Mouse (Mus musculus): ENCODE measurements at regions not wholly inside any gene's neighbourhood (a gene's known extent, or its start where the extent isn't known, plus 50 kb on each side); places are given as distances from the start of the nearest gene placed in this dataset.

DNA sequence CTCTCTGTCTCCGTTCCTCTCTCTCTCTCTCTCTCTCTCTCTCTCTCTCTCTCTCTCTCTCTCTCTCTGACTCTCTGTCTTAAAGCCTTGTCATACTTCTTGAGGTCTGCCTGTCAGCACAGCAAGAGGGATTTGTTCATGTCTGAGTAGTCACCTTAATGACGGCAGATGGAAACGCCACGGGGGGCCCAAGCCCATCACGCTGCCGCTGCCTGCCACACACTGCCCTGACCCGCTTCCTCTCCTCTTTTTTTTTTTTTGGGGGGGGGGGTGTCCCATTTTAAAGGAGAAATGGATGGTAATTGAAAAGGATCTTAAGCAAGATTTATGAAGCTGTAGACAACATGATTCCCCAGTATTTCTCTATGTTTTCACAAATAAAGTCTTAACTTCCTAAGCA is 191.8 kb upstream of the Dnajc24 start:
- TF ChIP-seq CTCF (IDR thresholded peaks at IDR 0.05; ENCODE audit: borderline replicate concordance, insufficient read depth, low read length) (no peak), POLR2A (IDR thresholded peaks at IDR 0.05; ENCODE audit: low read depth, low read length) (no peak)

All from embryonic fibroblast, embryonic 13.5 days (primary cell).